Mouse (Mus musculus) heart, adult 2 months (tissue): Measurements from ENCODE around the gene Nudt13. TPM values are rescaled to one million over a fixed set of nuclear protein-coding genes. Genes with fewer than 3 reads are reported as not detected.

Experiments used
- DNase-seq, 2 experiments: peaks; one replicate each; pipeline ENCODE4 v3.0.0; 2021
- H3K27ac ChIP-seq: fragments of 200-600 bp; 2 replicates; pipeline ENCODE4 v1.8.1; 2022
- H3K27me3 ChIP-seq: fragments of 200-500 bp; 2 replicates; pipeline ENCODE4 v1.6.1; 2012; ENCODE audit warnings: mild to moderate bottlenecking, low read length, inconsistent platforms, mixed read lengths; ENCODE audit not compliant: control insufficient read depth, insufficient read depth
- H3K36me3 ChIP-seq: fragments of 200-500 bp; 2 replicates; pipeline ENCODE4 v1.6.1; 2012; ENCODE audit warnings: low read length, inconsistent platforms; ENCODE audit not compliant: control insufficient read depth, insufficient read depth
- H3K4me1 ChIP-seq: fragments of 200-500 bp; 2 replicates; pipeline ENCODE4 v1.6.1; 2011; ENCODE audit warnings: low read length; ENCODE audit not compliant: control insufficient read depth, insufficient read depth
- H3K4me3 ChIP-seq: fragments of 200-600 bp; 2 replicates; pipeline ENCODE4 v1.8.1; 2022
- H3K79me2 ChIP-seq: fragments of 200-500 bp; replicated peaks from 2 replicates; pipeline ENCODE4 v1.6.1; 2012; ENCODE audit warnings: mild to moderate bottlenecking, inconsistent platforms, low read length, moderate library complexity, mixed read lengths; ENCODE audit not compliant: control insufficient read depth, insufficient read depth
- H3K9ac ChIP-seq: fragments of 200-500 bp; 2 replicates; pipeline ENCODE4 v1.6.1; 2012; ENCODE audit warnings: low read depth, mild to moderate bottlenecking, control low read depth, inconsistent platforms, low read length, mixed read lengths
- CTCF ChIP-seq: fragments of 200-600 bp; IDR thresholded peaks from 2 replicates; pipeline ENCODE4 v1.8.1; 2022; ENCODE audit warnings: antibody characterized with exemption, mild to moderate bottlenecking, moderate library complexity
- EP300 ChIP-seq: fragments of 200-500 bp; IDR thresholded peaks from 2 replicates; pipeline ENCODE4 v1.6.1; 2011; ENCODE audit warnings: low read depth, low read length, control low read depth; ENCODE audit not compliant: insufficient read depth
- POLR2A ChIP-seq: fragments of 200-500 bp; IDR thresholded peaks from 2 replicates; pipeline ENCODE4 v1.6.1; 2011; ENCODE audit warnings: mild to moderate bottlenecking, low read depth, low read length, control low read depth; ENCODE audit not compliant: insufficient read depth
- WGBS: fragments of 180-500 bp; shearing (Covaris S2); methylation state at CpG from one replicate; pipeline ENCODE4 v1.1.7; 2018; 5-methylcytosine and 5-hydroxymethylcytosine counted together
- intact Hi-C: fragments of 180-260 bp; cut with DNase I; formaldehyde crosslinking; loops from one replicate; pipeline ENCODE4 v1.15.1; 2025
- polyA plus RNA-seq: library from polyadenylated mRNA; depleted of rRNA; stranded (reverse); fragments of >200 nt; gene quantifications from 2 replicates; pipeline ENCODE4 v1.2.3, GENCODE M21; 2012
- total RNA-seq, 2 experiments: library from RNA; stranded (reverse); gene quantifications; 2 replicates each; pipeline ENCODE4 v1.2.3; 2021

Gene Nudt13
- total and polyA plus RNA-seq, 3 experiments: 34.1 to 37.7 (median 35.7) TPM

GRCm38 (mm10) chr14:20250237-20251171 is 44.0 kb upstream of the Nudt13 start:
- H3K27me3 ChIP-seq: peaks cover 2% of the 10 kb centered on the region; the same call in 1 of the 2 replicates
- WGBS: 57% methylated on average over 14 of the region's 14 CpGs
- H3K36me3 ChIP-seq: no peaks in the 10 kb centered on the region
- intact Hi-C loops: no loop called here
- TF ChIP-seq EP300: no peak
- TF ChIP-seq CTCF: no peak
- no peak for TF ChIP-seq POLR2A
- H3K4me1 ChIP-seq: no peaks in the 10 kb centered on the region; the same call in 1 of the 2 replicates
- no peak overlapping the region for H3K9ac ChIP-seq
- H3K27ac ChIP-seq: no peak overlapping the region
- DNase-seq: peak in 1 of 2 experiments; percentile 12
- H3K4me3 ChIP-seq: no peak overlapping the region
- no peaks in the 10 kb centered on the region for H3K79me2 ChIP-seq

DNA sequence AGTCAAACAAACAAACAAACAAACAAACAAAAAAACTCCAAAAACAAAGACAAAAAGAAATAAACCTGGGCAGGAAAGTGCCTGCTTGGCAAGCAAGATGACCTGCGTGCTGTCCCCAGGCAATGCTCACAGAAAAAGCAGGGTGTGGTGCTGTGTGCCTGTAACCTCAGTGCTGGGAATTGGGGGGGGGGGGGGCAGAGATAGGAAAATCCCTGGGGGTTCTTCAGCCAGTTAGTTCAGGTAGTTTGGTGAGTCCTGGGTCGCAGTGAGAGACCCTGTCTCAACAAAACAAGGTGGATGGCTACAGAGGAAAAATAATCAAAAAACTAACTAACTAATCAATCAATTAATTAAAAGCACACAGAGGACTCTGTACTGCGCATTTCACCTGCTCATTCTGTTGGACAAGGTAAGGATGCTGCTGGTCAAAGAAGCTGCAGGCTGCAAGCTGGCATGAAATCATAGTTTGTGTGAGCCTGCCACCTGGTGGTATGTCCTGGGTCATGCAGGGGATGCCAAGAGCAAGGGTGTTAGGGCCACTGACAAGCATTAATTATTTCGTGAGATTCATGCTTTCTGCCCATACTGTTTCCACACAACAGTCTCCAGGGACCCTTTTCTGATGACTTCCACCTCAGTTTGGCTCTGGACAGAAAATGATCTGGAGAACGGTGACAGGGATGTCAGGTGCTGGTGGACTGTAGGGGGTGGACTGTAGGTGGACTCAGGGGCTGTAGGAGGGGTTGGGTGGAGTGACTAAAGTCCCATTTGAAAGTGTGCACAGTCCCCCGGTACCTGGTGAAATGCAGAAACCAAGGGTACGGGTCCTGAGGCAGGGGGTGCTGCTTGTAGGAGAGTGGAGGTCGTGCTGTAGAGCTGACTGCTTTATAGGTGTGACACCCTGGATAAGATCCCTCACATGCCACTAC is 36.0 kb upstream of the Nudt13 start:
- Histone ChIP-seq H3K9ac (no peak overlapping the region), H3K36me3 (no peaks in the 10 kb centered on the region)

GRCm38 (mm10) chr14:20262346-20262745 is 32.2 kb upstream of the Nudt13 start:
- Histone ChIP-seq H3K27me3 (no peaks in the 10 kb centered on the region), H3K9ac (no peak overlapping the region), H3K4me3 (no peak overlapping the region), H3K36me3 (no peaks in the 10 kb centered on the region), H3K4me1 (no peaks in the 10 kb centered on the region), H3K79me2 (no peaks in the 10 kb centered on the region), H3K27ac (no peak overlapping the region)
- DNase-seq: no peak
- WGBS: 70% methylated on average over 4 of the region's 4 CpGs
- TF ChIP-seq CTCF (no peak), POLR2A (no peak)
- intact Hi-C loops: no loop called here

More for the DNA sequence above, 36.0 kb upstream of the Nudt13 start:
- no peaks in the 10 kb centered on the region for H3K79me2 ChIP-seq
- H3K4me3 ChIP-seq: no peak overlapping the region
- H3K27me3 ChIP-seq: no peaks in the 10 kb centered on the region
- TF ChIP-seq EP300 (peak; percentile 91), POLR2A (no peak), CTCF (peak; percentile 94)
- WGBS: 52% methylated on average over 8 of the region's 8 CpGs
- H3K4me1 ChIP-seq: no peaks in the 10 kb centered on the region
- no peak overlapping the region for H3K27ac ChIP-seq
- intact Hi-C loops: loop anchor here (1.0 to 2.0 kb wide), 3 partner anchors 144 to 418 kb away; no protein-coding TSS in a partner anchor
- DNase-seq: peak; percentile 60 to 85

DNA sequence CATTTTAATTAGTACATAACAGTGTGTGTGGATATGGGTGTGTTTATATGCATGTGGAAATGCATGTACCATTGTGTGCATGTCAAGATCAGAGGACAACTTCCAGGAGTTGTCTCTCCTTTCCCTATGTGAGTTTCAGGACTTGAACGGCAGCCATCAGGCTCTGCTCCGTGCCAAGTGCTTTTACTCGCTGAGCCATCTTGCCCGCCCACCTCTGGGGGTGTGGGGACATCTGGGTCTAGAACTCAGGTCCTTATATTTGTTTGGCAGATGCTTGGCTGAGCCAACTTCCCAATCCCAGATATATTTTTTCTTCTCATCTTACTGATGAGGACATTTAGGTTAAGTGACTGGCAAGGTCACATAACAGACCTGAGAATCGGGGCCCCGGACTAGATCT is 26.1 kb upstream of the Nudt13 start:
- H3K9ac ChIP-seq: no peak overlapping the region
- H3K36me3 ChIP-seq: no peaks in the 10 kb centered on the region
- H3K4me1 ChIP-seq: no peaks in the 10 kb centered on the region
- no peaks in the 10 kb centered on the region for H3K27me3 ChIP-seq
- TF ChIP-seq CTCF: no peak
- TF ChIP-seq EP300: no peak
- TF ChIP-seq POLR2A: no peak
- no peaks in the 10 kb centered on the region for H3K79me2 ChIP-seq
- H3K27ac ChIP-seq: no peak overlapping the region
- no peak overlapping the region for H3K4me3 ChIP-seq
- DNase-seq: no peak
- intact Hi-C loops: no loop called here
- 42% methylated on average over 6 of the region's 6 CpGs for WGBS

DNA sequence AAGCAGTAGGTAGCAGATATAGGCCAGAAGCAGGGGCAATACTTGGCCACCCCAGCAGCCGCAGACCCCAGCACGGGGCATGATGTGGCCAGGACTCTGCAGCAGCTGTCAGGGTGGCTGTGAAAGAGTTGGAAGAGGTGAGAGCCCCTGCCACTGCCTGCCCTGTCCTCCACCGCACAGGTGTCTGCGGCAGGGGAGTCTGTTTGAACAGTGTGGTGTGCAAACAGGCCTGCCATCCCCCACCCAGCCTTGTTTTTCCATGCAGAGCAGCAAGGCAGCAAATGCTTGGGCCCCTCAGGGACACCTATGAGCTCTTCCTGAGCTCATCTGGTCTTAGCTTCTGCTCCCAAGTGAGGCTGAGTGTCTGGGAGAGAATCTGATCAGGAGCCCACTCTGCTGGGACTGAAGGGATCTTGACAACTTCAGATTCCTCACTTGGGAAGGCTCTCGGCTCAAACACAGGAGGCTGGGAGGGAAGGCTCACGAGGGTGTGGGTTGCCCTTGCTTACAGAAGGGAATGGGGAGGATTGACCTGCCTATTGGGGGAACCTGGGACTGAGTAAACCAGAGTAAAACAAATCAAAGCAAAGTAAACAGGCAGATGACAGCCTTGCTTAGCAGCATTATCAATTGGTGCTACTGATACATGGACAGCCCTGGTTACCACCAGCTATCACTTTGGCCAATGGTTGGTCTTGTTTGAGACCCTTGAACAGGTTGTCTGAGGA is 25.3 kb upstream of the Nudt13 start, which contains the start of gene Kcnk16:
TSS of gene Kcnk16 (minus strand) at position 118 of the 728 bp plus-strand sequence.
- TF ChIP-seq EP300 (no peak), CTCF (no peak), POLR2A (no peak)
- no peak within 1 kb of the TSS for H3K9ac ChIP-seq
- no peaks in the 10 kb centered on the region for H3K27me3 ChIP-seq
- 68% methylated on average over 6 of the region's 6 CpGs for WGBS
- intact Hi-C loops: no loop called here
- no peaks in the 10 kb centered on the region for H3K36me3 ChIP-seq
- H3K27ac ChIP-seq: no peak within 1 kb of the TSS
- no peak for DNase-seq
- no peak within 1 kb of the TSS for H3K4me3 ChIP-seq
- H3K4me1 ChIP-seq: no peaks in the 10 kb centered on the region
- H3K79me2 ChIP-seq: no peaks in the 10 kb centered on the region
